Mouse (Mus musculus): Measurements from ENCODE around the gene Dbr1.
A peak's percentile ranks its signal among the peaks of the same experiment; 100 is the strongest.

The Dbr1 gene

GRCm38 (mm10) chr9:99622034-99622433 lies 46.4 kb downstream of the Dbr1 start:
- no peak for DNase-seq

GRCm38 (mm10) chr9:99622966-99623365 lies 47.4 kb downstream of the Dbr1 start:
- no peak for DNase-seq

GRCm38 (mm10) chr9:99624117-99624516 lies 48.5 kb downstream of the Dbr1 start:
- DNase-seq, result no peak

GRCm38 (mm10) chr9:99628581-99628980 lies 53.0 kb downstream of the Dbr1 start:
- no peak for DNase-seq

- peak; percentile 80 for DNase-seq
These were observed 53.8 kb downstream of the Dbr1 start, which contains the start of gene Dzip1l for GRCm38 (mm10) chr9:99629281-99630011. Gene Dzip1l (plus strand): TSS chr9:99629496.

- DNase-seq, result no peak
These were observed 54.5 kb downstream of the Dbr1 start for GRCm38 (mm10) chr9:99630071-99630470.

- peak; percentile 14 for DNase-seq
These were observed 55.0 kb downstream of the Dbr1 start for GRCm38 (mm10) chr9:99630528-99631125.

- DNase-seq, result no peak
These were observed 56.2 kb downstream of the Dbr1 start for GRCm38 (mm10) chr9:99631781-99632180.

- DNase-seq, result no peak
These were observed 56.7 kb downstream of the Dbr1 start for GRCm38 (mm10) chr9:99632264-99632663.
